Mouse (Mus musculus) heart, postnatal 0 days (tissue): Measurements from ENCODE around the gene Zfp36l3.

Source experiments
- CTCF ChIP-seq: IDR thresholded peaks from 2 replicates; pipeline ENCODE4 v1.5.1; 2016; ENCODE audit warnings: antibody characterized with exemption, control low read depth, low read depth
- EP300 ChIP-seq: IDR thresholded peaks from 2 replicates; pipeline ENCODE4 v1.6.1; 2016; ENCODE audit warnings: antibody characterized with exemption, low read depth

DNA sequence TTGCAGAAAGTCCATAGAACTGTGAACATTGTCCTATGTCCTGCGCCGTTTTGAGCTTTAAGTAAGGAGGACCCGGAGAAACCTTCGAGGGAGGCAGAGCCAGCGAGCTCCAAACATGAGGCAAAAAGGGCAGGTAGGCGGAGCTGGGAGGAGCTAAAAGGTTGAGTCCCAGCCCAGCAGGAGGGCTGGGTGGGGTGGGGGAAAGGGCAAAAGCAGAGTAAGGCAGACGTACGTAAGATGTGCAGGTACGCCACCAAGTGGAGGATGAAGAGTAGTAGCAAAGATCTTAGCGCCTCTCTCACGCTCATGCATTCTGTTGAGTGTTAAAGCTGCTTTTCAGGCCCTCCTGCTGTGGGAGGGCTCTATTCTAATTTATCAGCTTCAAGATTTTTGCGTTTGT, at the start of gene Zfp36l3:
- no peak for TF ChIP-seq EP300
- TF ChIP-seq CTCF: no peak
